Mouse (Mus musculus): ENCODE results near the gene Olfr1406.
"Not testable (repeated sequence)": the region's sequence is repeated elsewhere in the genome, so short reads cannot be mapped to it uniquely, and the experiment has no call there.

The Olfr1406 gene

DNA sequence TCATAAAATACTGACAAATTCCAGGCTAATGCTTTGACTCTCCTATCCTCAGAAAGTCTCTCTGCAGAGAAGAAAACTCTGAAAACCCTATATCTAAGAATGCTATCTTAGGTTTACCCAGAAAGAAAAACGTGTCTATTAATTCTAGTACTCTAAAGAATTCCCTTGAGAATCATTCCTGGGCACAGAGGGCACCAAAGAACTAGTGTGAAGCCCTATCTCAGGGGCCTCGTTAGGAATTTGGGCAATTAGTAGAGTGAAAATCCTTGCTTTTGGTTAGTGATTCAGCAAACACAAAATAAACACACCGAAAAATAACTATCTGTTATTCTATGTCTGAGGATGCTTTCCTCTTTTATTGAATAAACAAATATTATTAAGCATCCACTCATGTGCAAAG lies at the start of gene Olfr1406:
Gene Olfr1406, minus strand, starts transcription at position 101 of the 400 bp plus-strand sequence.
- in situ Hi-C loops (cut with MboI, MseI) = no loop called here

DNA sequence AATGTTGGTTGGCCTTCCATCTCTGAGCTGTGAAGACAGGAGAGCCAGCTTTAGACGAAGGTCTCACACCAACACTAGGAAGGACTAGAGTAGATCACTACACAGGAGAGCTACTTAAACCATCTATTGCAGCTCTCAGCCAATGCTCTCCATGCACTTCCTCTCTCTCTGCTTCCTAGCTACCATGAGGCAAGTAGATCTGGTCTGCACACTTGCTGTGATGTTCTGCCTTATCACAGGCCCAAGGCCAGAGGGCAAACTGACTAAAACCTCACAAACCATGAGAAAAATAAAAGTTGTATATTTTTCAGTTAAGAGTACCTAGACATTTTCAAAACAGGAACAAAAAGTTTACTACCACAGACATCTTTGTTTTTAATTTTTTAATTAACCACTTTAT lies 46.6 kb upstream of the Olfr1406 start:
- in situ Hi-C loops (cut with MboI, MseI) = not testable (repeated sequence)

DNA sequence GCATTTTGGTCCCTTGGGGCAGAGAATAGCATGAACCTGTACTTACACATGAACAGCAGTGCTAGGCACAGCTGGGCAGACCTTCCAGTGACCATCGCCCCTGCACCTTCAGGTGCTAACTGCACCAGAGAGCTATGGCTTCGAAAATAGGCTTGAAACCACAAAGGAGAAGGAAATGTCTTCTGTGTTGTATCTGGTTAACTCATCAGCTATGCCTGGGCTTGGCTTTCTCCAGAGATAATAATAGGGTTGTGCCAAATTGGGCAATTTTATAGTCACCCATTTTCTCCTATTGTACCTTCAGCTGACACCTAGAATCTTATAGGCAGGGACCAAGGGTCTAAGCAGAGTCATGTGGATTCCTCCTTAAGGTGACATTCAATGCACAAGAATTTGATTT lies 36.6 kb upstream of the Olfr1406 start, which contains the start of gene Fcer1a:
Gene Fcer1a, minus strand, starts transcription at position 134 of the 400 bp plus-strand sequence.
- in situ Hi-C loops (cut with MboI, MseI) = no loop called here

GRCm38 (mm10) chr1:173216481-173216880 lies 26.0 kb upstream of the Olfr1406 start:
- in situ Hi-C loops (cut with MboI, MseI) = no loop called here

DNA sequence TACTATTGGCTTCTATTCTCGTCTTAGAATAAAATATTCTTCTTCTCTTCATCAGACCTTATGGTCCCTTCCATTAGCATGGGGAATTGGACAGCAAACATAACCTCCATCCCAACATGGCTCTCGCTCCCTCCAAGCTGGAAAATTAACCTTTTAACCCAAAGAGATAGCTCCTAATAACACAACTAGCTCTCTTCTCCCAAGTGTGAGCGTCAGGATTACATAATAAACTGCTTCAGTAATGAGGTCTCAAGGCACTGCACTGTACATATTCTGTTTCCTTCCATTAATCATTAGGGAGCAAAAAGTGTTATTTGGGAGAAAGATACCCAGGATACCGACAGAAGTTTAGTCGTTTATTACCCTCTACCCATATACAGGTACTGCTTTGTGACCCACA lies 21.7 kb upstream of the Olfr1406 start, which contains the start of gene Olfr1404:
Gene Olfr1404, plus strand, starts transcription at position 301 of the 400 bp plus-strand sequence.
- in situ Hi-C loops (cut with MboI, MseI) = no loop called here

DNA sequence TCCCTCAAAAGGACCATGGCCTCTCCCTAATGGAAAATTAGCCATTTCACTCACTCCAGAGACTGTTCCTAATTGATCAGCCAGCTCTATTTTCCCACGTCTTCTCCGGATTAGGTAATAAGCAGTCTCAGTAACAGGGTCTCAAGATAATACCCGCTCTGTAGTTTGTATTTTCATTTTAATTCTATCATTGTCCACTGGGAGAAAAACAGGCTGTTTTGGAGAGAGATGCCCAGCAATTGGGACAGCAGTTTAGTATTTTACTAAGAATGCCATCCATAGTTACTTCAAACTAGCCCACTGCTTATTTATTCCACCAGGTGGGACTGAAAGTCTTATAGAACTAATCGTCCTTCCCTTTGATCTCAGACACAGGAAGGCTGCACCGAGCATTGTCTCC lies 7.1 kb upstream of the Olfr1406 start, which contains the start of gene Olfr218:
Gene Olfr218, plus strand, starts transcription at position 301 of the 400 bp plus-strand sequence.
- in situ Hi-C loops (cut with MboI, MseI) = no loop called here

DNA sequence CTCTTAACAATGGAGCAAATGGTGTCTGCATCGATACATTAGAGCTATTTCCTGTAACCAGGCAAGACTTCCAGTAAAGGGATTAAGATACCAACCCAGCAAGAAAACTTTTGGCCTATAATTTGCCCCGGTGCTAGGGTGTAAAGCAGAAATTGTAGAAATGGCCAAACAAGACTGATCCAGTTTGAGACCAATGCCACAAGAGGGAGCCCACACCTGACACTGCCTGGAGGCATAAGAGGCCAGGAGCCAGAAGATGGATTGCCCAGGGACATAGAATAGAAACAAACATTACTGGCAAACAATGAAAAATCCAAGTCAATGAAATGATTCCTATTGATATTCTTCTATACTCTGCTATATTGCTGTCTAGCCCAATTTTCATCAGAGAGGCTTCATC lies 5.9 kb upstream of the Olfr1406 start:
- in situ Hi-C loops (cut with MboI, MseI) = no loop called here

DNA sequence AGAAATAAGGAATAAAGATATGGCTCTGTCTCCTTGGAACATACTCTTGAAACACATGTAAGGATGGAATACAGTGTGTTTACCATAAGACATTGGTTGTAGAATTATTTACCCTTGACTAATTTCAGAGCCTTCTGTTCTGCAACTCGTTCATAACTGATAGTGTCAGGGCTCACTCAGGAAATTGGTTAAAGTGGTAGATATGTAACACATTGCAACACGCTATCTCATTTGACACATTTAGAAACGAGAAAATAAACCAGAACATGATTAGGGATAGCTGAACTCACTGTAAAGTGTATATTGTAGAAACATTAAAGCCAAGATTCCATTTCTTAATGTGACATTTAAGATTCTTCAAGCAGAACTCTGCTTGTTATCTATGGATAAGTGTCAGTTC lies 1.6 kb upstream of the Olfr1406 start:
- in situ Hi-C loops (cut with MboI, MseI) = no loop called here

DNA sequence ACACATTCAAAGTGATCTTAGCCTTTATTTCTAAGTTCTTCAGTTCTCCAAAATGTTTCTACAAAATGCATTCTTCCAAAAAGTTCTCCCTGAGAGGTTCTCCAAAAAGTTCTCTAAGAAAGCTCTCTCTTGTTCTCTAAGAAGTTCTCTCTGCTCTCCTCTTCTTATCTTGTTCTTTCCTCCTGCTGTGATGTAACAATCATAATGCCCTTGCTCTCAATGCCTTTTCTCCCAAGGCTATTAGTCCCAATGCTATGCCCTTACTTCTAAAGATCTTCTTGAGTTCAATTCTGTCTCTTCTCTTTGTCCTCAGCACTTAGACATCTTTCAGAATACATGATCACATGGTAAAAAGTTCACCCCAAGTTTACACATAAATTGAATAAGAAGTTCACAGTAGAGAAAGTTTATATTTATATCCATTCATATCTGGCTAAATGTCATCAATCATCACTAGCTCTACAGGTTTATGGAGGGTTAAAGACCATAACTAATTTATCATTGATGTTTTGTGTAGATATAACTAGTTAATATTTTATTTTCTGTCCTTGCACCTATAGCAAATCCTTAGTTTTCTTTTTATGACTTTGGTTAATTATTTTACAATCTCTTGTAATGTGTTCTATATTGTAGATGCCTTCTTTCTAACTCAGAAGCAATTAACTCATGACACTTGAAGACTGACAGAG lies 16.1 kb downstream of the Olfr1406 start:
- in situ Hi-C loops (cut with MboI, MseI) = no loop called here

DNA sequence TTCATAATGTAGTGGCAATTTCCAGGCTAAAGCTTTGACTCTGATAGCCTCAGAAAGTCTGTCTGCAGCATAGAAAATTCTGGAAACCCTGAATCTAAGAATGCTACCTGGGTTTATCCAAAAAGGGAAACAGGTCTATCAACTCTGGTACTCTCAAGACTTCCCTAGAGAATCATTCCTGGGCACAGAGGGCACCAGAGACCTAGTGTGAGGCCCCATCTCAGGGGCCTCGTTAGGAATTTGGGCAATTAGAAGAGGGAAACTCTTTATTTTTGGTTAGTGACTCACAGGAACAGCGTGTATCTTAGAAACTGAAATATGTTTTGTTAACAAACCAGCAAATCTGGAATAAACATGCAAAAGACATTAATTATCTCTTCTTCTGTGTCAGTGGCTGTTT lies 53.2 kb downstream of the Olfr1406 start, which contains the start of gene Olfr1408:
Gene Olfr1408, minus strand, starts transcription at position 101 of the 400 bp plus-strand sequence.
- in situ Hi-C loops (cut with MboI, MseI) = no loop called here

All from T-helper 2 cell (primary cell).